8 mouse cellular contexts compared by ENCODE assay signal in genomic region chr10:58604779-58605178, GRCm38 (mm10).
DNase-seq lines count a peak whose midpoint lies in the region; ATAC-seq and TF ChIP-seq lines count a peak whose summit lies in the region.

No protein-coding gene starts in this region.

- H3K27me3 ChIP-seq in forebrain, embryonic 14.5 days (replicated peaks; ENCODE audit: control insufficient read depth, insufficient read depth, low read length) = no peaks in the 10 kb centered on the region
- H3K27me3 ChIP-seq in forebrain, embryonic 16.5 days (replicated peaks; ENCODE audit: control insufficient read depth, insufficient read depth, low read length) = no peaks in the 10 kb centered on the region
- H3K27me3 ChIP-seq in limb, embryonic 14.5 days (ENCODE audit: control insufficient read depth, insufficient read depth, low read length) = no peaks in the 10 kb centered on the region

- H3K4me3 ChIP-seq in forebrain, embryonic 14.5 days (ENCODE audit: low read depth, low read length) = no peak overlapping the region
- no peak overlapping the region for H3K4me3 ChIP-seq in forebrain, embryonic 16.5 days (replicated peaks; ENCODE audit: low read length)
- H3K4me3 ChIP-seq in limb, embryonic 14.5 days (replicated peaks; ENCODE audit: low read length) = no peak overlapping the region

- ATAC-seq in forebrain, embryonic 14.5 days = no peak
- ATAC-seq in forebrain, embryonic 16.5 days = no peak
- ATAC-seq in limb, embryonic 14.5 days (ENCODE audit: low FRiP score, low read depth) = no peak
- no peak for ATAC-seq in granulocyte monocyte progenitor cell, adult 5-6 weeks (replicated peaks; ENCODE audit: poor library complexity, severe bottlenecking)

- WGBS in forebrain, embryonic 14.5 days = 89% methylated on average over 2 of the region's 2 CpGs
- WGBS in forebrain, embryonic 16.5 days = 75% methylated on average over 2 of the region's 2 CpGs
- 69% methylated on average over 2 of the region's 2 CpGs for WGBS in limb, embryonic 14.5 days

- H3K27ac ChIP-seq in forebrain, embryonic 14.5 days (ENCODE audit: low read depth, low read length) = no peak overlapping the region
- H3K27ac ChIP-seq in forebrain, embryonic 16.5 days (ENCODE audit: low read length) = no peak overlapping the region
- H3K27ac ChIP-seq in limb, embryonic 14.5 days (replicated peaks; ENCODE audit: low read depth, low read length) = no peak overlapping the region

- intact Hi-C loops in heart, postnatal 10 days (cut with DNase I) = no loop called here

- no peaks in the 10 kb centered on the region for H3K9me3 ChIP-seq in forebrain, embryonic 14.5 days (replicated peaks; ENCODE audit: control insufficient read depth, low read length)
- H3K9me3 ChIP-seq in forebrain, embryonic 16.5 days (ENCODE audit: control insufficient read depth, low read length) = no peaks in the 10 kb centered on the region
- no peaks in the 10 kb centered on the region for H3K9me3 ChIP-seq in limb, embryonic 14.5 days (ENCODE audit: control insufficient read depth, low read length)

- peak; percentile 29 for DNase-seq in forebrain, embryonic 14.5 days (ENCODE audit: low spot score)
- DNase-seq in MN1 (ENCODE audit: low spot score) = peak; percentile 49
- DNase-seq in cerebellum, postnatal 36 days = peak; percentile 61 to 68
- DNase-seq in heart, postnatal 10 days = peak; percentile 73 to 74
- peak; percentile 48 for DNase-seq in limb, embryonic 14.5 days (ENCODE audit: low spot score)
- peak; percentile 63 for DNase-seq in testis, postnatal 10 days (ENCODE audit: low spot score)

- peaks cover 14% of the 10 kb centered on the region for H3K4me1 ChIP-seq in forebrain, embryonic 14.5 days (ENCODE audit: control insufficient read depth, insufficient read depth, low read length)
- H3K4me1 ChIP-seq in forebrain, embryonic 16.5 days (replicated peaks; ENCODE audit: control insufficient read depth, insufficient read depth, low read length) = peaks cover 15% of the 10 kb centered on the region
- H3K4me1 ChIP-seq in limb, embryonic 14.5 days (ENCODE audit: control insufficient read depth, insufficient read depth, low read length) = peaks cover 5% of the 10 kb centered on the region; the same call in 1 of the 2 replicates

- H3K9ac ChIP-seq in forebrain, embryonic 14.5 days (ENCODE audit: low read length) = no peak overlapping the region
- H3K9ac ChIP-seq in forebrain, embryonic 16.5 days (replicated peaks; ENCODE audit: low read depth, low read length) = no peak overlapping the region
- no peak overlapping the region for H3K9ac ChIP-seq in limb, embryonic 14.5 days (ENCODE audit: low read depth, low read length, severe bottlenecking)

- no peak overlapping the region for H3K4me2 ChIP-seq in forebrain, embryonic 14.5 days (ENCODE audit: low read length)
- no peak overlapping the region for H3K4me2 ChIP-seq in forebrain, embryonic 16.5 days (ENCODE audit: low read length)
- H3K4me2 ChIP-seq in limb, embryonic 14.5 days (replicated peaks; ENCODE audit: low read depth, low read length, severe bottlenecking) = no peak overlapping the region

- no peaks in the 10 kb centered on the region for H3K36me3 ChIP-seq in forebrain, embryonic 14.5 days (ENCODE audit: control insufficient read depth, insufficient read depth, low read length)
- H3K36me3 ChIP-seq in forebrain, embryonic 16.5 days (ENCODE audit: control insufficient read depth, insufficient read depth) = no peaks in the 10 kb centered on the region
- H3K36me3 ChIP-seq in limb, embryonic 14.5 days (ENCODE audit: control insufficient read depth, insufficient read depth, low read length) = no peaks in the 10 kb centered on the region

- no peak for TF ChIP-seq POLR2A in limb, embryonic 14.5 days (IDR thresholded peaks at IDR 0.05; ENCODE audit: borderline replicate concordance, extremely low read depth, insufficient read depth, insufficient read length)
